Mouse (Mus musculus): ENCODE data around the gene Slc25a10. TPM values are rescaled to one million over a fixed set of nuclear protein-coding genes. Genes with fewer than 3 reads are reported as not detected.
A peak's percentile ranks its signal among the peaks of the same experiment; 100 is the strongest.

Gene Slc25a10
- 47.0 and 54.9 TPM in 2 replicates for polyA plus RNA-seq (2016; fragmentation: Nextera tagmentation; extraction: Ambion mirVana)

GRCm38 (mm10) chr11:120491317-120492023, at the start of gene Slc25a10:
Gene Slc25a10 (plus strand): TSS chr11:120491840.
- H3K9ac ChIP-seq = peak within 1 kb of the TSS; percentile 87
- peaks cover 73% of the 10 kb centered on the region for H3K4me1 ChIP-seq
- H3K27ac ChIP-seq = peak within 1 kb of the TSS; percentile 94
- H3K4me3 ChIP-seq = peak within 1 kb of the TSS; percentile 83
- H3K27me3 ChIP-seq (replicated peaks) = no peaks in the 10 kb centered on the region
- under 1% methylated on average over 35 of the region's 35 CpGs for WGBS (ENCODE audit: insufficient replicate concordance)
- H3K36me3 ChIP-seq = peaks cover 63% of the 10 kb centered on the region
- H3K4me2 ChIP-seq = peak within 1 kb of the TSS; percentile 97
- no peaks in the 10 kb centered on the region for H3K9me3 ChIP-seq (replicated peaks)
- peak; percentile 87 for ATAC-seq

DNA sequence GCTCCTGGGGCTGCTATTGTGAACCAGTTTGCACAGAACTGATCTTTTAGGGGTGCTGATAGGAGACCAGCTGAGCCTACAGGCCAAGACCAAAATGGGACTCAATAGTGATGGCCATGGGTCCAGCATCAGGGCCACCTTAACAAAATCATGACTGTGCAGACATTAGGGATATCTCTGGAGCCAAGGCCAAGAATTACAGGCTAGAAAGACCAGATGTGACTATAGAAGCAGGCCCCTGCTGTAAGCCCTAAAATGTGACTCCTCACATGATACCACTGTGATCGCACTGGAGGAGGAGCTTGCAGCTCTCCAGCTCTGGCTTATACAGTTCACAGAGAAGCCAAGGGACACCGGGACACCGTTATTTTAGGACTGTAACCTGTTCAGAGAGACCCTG, 49.3 kb upstream of the Slc25a10 start, which contains the start of gene Tspan10:
Gene Tspan10, plus strand, starts transcription at position 301 of the 400 bp plus-strand sequence.
- Histone ChIP-seq H3K4me3 (no peak within 1 kb of the TSS), H3K9me3 (replicated peaks) (no peaks in the 10 kb centered on the region), H3K27me3 (replicated peaks) (0 out of 2 replicates have a peak, but pooled peaks cover 9% of the 10 kb centered on the region), H3K27ac (no peak within 1 kb of the TSS), H3K4me1 (peaks cover 3% of the 10 kb centered on the region; the same call in 1 of the 2 replicates), H3K9ac (no peak within 1 kb of the TSS; the same call in 1 of the 2 replicates), H3K36me3 (no peaks in the 10 kb centered on the region), H3K4me2 (no peak within 1 kb of the TSS)
- 86% methylated on average over 3 of the region's 3 CpGs for WGBS (ENCODE audit: insufficient replicate concordance)
- no peak for ATAC-seq

GRCm38 (mm10) chr11:120442765-120443280, 48.8 kb upstream of the Slc25a10 start:
- Histone ChIP-seq H3K9me3 (replicated peaks) (no peaks in the 10 kb centered on the region), H3K27ac (no peak overlapping the region), H3K4me2 (no peak overlapping the region), H3K4me1 (peaks cover 3% of the 10 kb centered on the region; the same call in 1 of the 2 replicates), H3K27me3 (replicated peaks) (0 out of 2 replicates have a peak, but pooled peaks cover 9% of the 10 kb centered on the region), H3K9ac (no peak overlapping the region; the same call in 1 of the 2 replicates), H3K4me3 (no peak overlapping the region), H3K36me3 (no peaks in the 10 kb centered on the region)
- no peak for ATAC-seq
- 74% methylated on average over 3 of the region's 3 CpGs for whole genome bisulfite sequencing (ENCODE audit: insufficient replicate concordance)

DNA sequence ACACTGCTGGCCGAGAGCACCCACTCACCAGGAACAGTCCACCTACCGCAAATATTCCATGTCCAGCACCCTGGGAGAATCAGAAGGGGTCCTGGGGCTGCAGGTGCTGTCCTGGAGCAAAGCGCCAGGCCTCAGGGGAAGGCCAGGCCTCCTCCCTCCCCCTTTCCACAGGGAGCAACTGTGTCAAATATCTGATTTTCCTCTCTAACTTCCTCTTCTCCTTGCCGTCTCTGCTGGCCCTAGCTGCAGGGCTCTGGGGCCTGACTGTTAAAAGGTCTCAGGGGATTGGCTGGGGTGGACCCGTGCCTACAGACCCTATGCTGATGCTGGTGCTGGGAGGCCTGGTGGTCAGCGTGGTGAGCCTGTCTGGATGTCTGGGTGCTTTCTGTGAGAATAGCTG, 47.5 kb upstream of the Slc25a10 start:
- no peak overlapping the region for H3K4me3 ChIP-seq
- no peaks in the 10 kb centered on the region for H3K36me3 ChIP-seq
- H3K4me1 ChIP-seq = peaks cover 8% of the 10 kb centered on the region; the same call in 1 of the 2 replicates
- no peaks in the 10 kb centered on the region for H3K9me3 ChIP-seq (replicated peaks)
- no peak overlapping the region for H3K27ac ChIP-seq
- ATAC-seq = no peak
- H3K27me3 ChIP-seq (replicated peaks) = 0 out of 2 replicates have a peak, but pooled peaks cover 9% of the 10 kb centered on the region
- no peak overlapping the region for H3K9ac ChIP-seq
- 49% methylated on average over 6 of the region's 6 CpGs for WGBS (ENCODE audit: insufficient replicate concordance)
- no peak overlapping the region for H3K4me2 ChIP-seq

DNA sequence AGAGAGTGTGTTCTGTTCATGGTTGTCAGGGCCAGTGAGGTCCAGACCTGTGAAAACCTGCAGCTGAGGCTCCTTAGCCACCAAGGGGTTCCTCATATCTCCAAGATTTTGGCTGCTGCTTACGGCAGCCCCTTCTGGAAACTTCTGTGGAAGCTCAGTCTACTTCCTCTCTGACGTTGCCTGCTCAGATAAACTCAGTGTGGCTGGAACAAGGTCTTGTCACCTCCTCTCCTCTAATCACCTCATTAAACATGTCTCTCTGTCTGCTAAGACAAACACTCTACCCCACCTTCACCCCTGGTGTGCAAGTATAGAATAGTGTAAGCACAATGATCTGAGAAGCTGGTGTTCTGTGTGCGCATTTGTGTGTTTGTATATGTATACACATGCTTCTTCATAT, 46.2 kb upstream of the Slc25a10 start:
- Histone ChIP-seq H3K9ac (no peak overlapping the region), H3K36me3 (no peaks in the 10 kb centered on the region), H3K4me2 (no peak overlapping the region), H3K27me3 (replicated peaks) (0 out of 2 replicates have a peak, but pooled peaks cover 13% of the 10 kb centered on the region), H3K27ac (no peak overlapping the region), H3K9me3 (replicated peaks) (no peaks in the 10 kb centered on the region), H3K4me1 (peaks cover 8% of the 10 kb centered on the region; the same call in 1 of the 2 replicates), H3K4me3 (no peak overlapping the region)
- no peak for ATAC-seq
- 41% methylated on average over 3 of the region's 3 CpGs for WGBS (ENCODE audit: insufficient replicate concordance)

DNA sequence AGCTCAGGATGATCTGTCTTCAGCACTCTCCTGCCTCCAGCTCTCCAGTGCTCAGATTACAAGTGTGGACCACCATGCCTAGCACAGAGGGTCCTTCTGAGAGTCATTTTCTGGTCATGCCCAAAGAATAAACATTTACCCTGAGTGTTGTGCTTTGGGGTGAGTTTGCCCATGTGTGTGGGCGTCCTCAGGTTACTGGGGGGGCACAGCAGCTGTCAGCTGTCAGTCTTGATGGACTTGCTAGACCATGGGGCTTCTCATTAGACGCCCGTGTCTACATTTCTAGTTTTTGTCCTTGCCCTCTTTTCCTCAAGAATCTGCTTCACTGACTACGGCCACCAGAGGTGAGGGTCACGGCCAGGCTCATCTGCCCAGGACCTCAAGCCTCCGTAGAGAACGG, 44.5 kb upstream of the Slc25a10 start:
- no peak for ATAC-seq
- H3K9ac ChIP-seq = no peak overlapping the region
- 74% methylated on average over 7 of the region's 7 CpGs for WGBS (ENCODE audit: insufficient replicate concordance)
- no peaks in the 10 kb centered on the region for H3K36me3 ChIP-seq
- H3K27ac ChIP-seq = no peak overlapping the region
- H3K9me3 ChIP-seq (replicated peaks) = no peaks in the 10 kb centered on the region
- H3K4me3 ChIP-seq = no peak overlapping the region
- H3K4me2 ChIP-seq = no peak overlapping the region
- H3K27me3 ChIP-seq (replicated peaks) = peaks cover 18% of the 10 kb centered on the region
- peaks cover 8% of the 10 kb centered on the region; the same call in 1 of the 2 replicates for H3K4me1 ChIP-seq

- H3K4me1 ChIP-seq = peaks cover 31% of the 10 kb centered on the region
- H3K27ac ChIP-seq = no peak overlapping the region
- H3K27me3 ChIP-seq (replicated peaks) = peaks cover 15% of the 10 kb centered on the region
- peaks cover 6% of the 10 kb centered on the region; the same call in 1 of the 2 replicates for H3K36me3 ChIP-seq
- no peak overlapping the region for H3K9ac ChIP-seq
- WGBS (ENCODE audit: insufficient replicate concordance) = 68% methylated on average over 3 of the region's 3 CpGs
- H3K9me3 ChIP-seq (replicated peaks) = no peaks in the 10 kb centered on the region
- no peak overlapping the region for H3K4me3 ChIP-seq
- ATAC-seq = no peak; the same call in 1 of the 2 replicates
- no peak overlapping the region for H3K4me2 ChIP-seq
These were observed 39.4 kb upstream of the Slc25a10 start for GRCm38 (mm10) chr11:120452246-120452645.

GRCm38 (mm10) chr11:120453306-120453705, 38.3 kb upstream of the Slc25a10 start, which contains the start of gene Pde6g:
Gene Pde6g (minus strand): TSS chr11:120453500.
- WGBS (ENCODE audit: insufficient replicate concordance) = 69% methylated on average over 4 of the region's 4 CpGs
- H3K27me3 ChIP-seq (replicated peaks) = peaks cover 15% of the 10 kb centered on the region
- H3K4me2 ChIP-seq = no peak within 1 kb of the TSS
- peaks cover 29% of the 10 kb centered on the region for H3K4me1 ChIP-seq
- peaks cover 6% of the 10 kb centered on the region; the same call in 1 of the 2 replicates for H3K36me3 ChIP-seq
- H3K9ac ChIP-seq = no peak within 1 kb of the TSS
- H3K9me3 ChIP-seq (replicated peaks) = no peaks in the 10 kb centered on the region
- no peak within 1 kb of the TSS for H3K27ac ChIP-seq
- H3K4me3 ChIP-seq = no peak within 1 kb of the TSS
- no peak for ATAC-seq

DNA sequence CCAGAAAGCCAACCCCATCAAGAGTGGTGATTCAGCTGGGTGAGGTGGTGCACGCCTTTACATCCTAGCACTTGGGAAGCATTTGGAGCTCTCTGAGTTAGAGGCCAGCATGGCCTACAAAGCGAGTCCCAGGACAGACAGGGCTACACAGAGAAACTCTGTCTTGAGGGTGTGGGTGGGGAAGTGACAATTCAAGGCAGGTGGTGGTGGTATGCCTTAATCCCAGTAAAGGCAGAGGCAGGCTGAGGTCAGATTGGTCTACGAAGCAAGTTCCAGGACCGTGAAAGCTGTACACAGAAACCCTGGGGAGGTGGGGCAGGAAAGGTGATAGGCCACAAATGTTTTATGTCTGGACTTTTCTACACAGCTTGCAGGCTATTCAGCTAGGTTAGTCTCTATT, 36.7 kb upstream of the Slc25a10 start:
- 88% methylated on average over 4 of the region's 4 CpGs for WGBS (ENCODE audit: insufficient replicate concordance)
- ATAC-seq = no peak
- H3K4me2 ChIP-seq = no peak overlapping the region
- H3K36me3 ChIP-seq = peaks cover 15% of the 10 kb centered on the region
- H3K9me3 ChIP-seq (replicated peaks) = no peaks in the 10 kb centered on the region
- H3K27ac ChIP-seq = peak overlapping the region; percentile 38
- H3K4me3 ChIP-seq = no peak overlapping the region
- peaks cover 43% of the 10 kb centered on the region for H3K4me1 ChIP-seq
- H3K27me3 ChIP-seq (replicated peaks) = peaks cover 13% of the 10 kb centered on the region
- H3K9ac ChIP-seq = no peak overlapping the region

DNA sequence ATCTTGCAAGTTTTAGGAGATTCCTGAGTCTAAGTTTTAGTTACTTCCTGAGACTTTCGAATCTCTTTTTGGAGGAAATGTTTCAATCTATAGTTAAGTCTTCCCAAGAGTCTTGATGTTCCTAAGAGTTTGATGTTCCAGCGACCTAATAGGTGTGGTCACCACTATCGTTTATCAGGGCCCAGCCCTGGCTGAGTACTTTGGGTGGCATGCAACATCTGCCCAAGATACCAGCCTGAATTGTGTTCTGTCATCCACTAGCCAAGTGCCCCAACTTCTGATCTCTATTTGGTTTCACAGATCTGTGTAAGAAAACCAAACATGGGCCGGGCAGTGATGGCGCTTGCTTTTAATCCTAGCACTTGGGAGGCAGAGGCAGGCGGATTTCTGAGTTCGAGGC, 36.2 kb upstream of the Slc25a10 start:
- Histone ChIP-seq H3K27ac (peak overlapping the region; percentile 38), H3K4me3 (no peak overlapping the region), H3K9ac (no peak overlapping the region), H3K36me3 (peaks cover 19% of the 10 kb centered on the region), H3K27me3 (replicated peaks) (peaks cover 11% of the 10 kb centered on the region), H3K4me1 (peaks cover 43% of the 10 kb centered on the region), H3K4me2 (peak overlapping the region; percentile 27; the same call in 1 of the 2 replicates), H3K9me3 (replicated peaks) (no peaks in the 10 kb centered on the region)
- ATAC-seq = peak; percentile 44; the same call in 1 of the 2 replicates
- WGBS (ENCODE audit: insufficient replicate concordance) = 70% methylated on average over 7 of the region's 7 CpGs

GRCm38 (mm10) chr11:120457370-120457769, 34.3 kb upstream of the Slc25a10 start:
- H3K4me2 ChIP-seq = peak overlapping the region; percentile 95
- WGBS (ENCODE audit: insufficient replicate concordance) = 7% methylated on average over 14 of the region's 14 CpGs
- H3K4me3 ChIP-seq = peak overlapping the region; percentile 96
- H3K4me1 ChIP-seq = peaks cover 47% of the 10 kb centered on the region
- peak overlapping the region; percentile 89 for H3K27ac ChIP-seq
- H3K9me3 ChIP-seq (replicated peaks) = no peaks in the 10 kb centered on the region
- peak; percentile 48 for ATAC-seq
- H3K27me3 ChIP-seq (replicated peaks) = 0 out of 2 replicates have a peak, but pooled peaks cover 4% of the 10 kb centered on the region
- peaks cover 38% of the 10 kb centered on the region for H3K36me3 ChIP-seq
- peak overlapping the region; percentile 92 for H3K9ac ChIP-seq

Data from liver, embryonic 12.5 days (tissue).